Mouse (Mus musculus): ENCODE data around the gene Med11.

Med11 gene

GRCm38 (mm10) chr11:70485498-70485897 lies 33.8 kb downstream of the Med11 start:
- in situ Hi-C loops (cut with MboI; ENCODE audit: low pct_unique_long_range_greater_than_20kb in 1 of 2, low sequenced_read_pairs in 2 of 2, unreplicated experiment in 1 of 2) = no loop called here

GRCm38 (mm10) chr11:70487816-70488215 lies 36.1 kb downstream of the Med11 start:
- in situ Hi-C loops (cut with MboI; ENCODE audit: low pct_unique_long_range_greater_than_20kb in 1 of 2, low sequenced_read_pairs in 2 of 2, unreplicated experiment in 1 of 2) = no loop called here

DNA sequence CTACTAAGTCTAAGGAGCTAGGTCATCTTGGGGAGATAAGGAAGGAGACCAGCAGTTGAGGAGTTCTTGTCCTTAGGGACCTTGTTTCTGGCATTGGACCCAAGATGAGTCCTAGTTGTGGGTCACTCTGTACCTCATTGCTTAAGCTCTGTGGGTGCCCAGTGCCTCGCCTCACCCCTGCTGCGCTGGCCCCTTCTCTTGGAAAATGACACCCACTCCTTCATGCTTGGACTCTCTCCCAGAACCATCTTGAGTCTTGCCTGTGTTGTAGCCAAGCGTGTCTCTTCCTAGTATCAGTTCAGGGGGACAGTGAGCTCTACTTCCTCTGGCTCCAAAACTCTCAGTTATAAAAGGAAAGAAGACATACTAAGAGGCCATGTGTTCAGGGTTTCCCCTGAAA lies 37.4 kb downstream of the Med11 start:
- in situ Hi-C loops (cut with MboI; ENCODE audit: low pct_unique_long_range_greater_than_20kb in 1 of 2, low sequenced_read_pairs in 2 of 2, unreplicated experiment in 1 of 2) = no loop called here

GRCm38 (mm10) chr11:70489684-70490083 lies 38.0 kb downstream of the Med11 start:
- in situ Hi-C loops (cut with MboI; ENCODE audit: low pct_unique_long_range_greater_than_20kb in 1 of 2, low sequenced_read_pairs in 2 of 2, unreplicated experiment in 1 of 2) = no loop called here

DNA sequence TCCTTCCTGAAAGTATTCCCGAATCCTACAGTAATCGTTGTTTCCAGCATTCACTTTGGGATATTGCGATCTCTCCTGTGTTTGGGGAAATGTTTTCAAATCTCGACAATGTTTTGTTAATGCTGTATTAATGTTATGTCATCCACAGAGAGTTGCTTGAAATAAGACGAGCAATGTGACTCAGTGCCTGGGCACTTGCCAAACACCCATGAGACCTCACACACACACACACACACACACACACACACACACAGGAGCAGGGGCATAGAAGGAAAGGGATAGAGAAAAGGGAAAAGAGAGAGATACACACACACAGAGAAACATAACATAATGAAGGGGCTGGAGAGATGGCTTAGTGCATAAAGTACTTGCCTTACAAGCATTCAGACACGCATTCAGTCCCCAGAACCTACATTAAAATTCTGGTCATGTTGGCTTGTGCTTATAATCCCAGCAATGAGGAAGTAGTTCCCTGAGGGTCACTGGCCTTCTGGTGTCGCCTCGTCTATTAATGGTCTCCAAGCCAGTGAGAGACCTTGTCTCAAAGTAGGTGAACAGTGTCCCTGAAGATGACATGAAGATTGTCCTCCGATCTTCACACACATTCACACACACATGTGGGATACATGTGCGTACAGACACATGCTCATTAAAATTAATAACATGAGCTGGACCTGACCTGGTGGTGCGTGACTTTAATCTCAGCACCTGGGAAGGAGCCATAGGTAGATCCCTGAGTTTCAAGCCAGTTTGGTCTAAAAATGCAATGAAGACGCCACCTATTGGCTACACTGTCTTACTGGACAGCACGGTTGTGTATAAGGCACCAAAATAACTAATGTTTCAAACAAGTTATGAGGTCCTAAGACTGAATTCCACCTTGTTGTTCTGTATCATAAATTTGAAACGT lies 48.1 kb downstream of the Med11 start:
- in situ Hi-C loops (cut with MboI; ENCODE audit: low pct_unique_long_range_greater_than_20kb in 1 of 2, low sequenced_read_pairs in 2 of 2, unreplicated experiment in 1 of 2) = loop anchor here (5.0 to 10.0 kb wide), 3 partner anchors 83 to 255 kb away; partner anchors contain the start of gene Alox12e (in 1 of the 2)

GRCm38 (mm10) chr11:70500476-70500812 lies 48.7 kb downstream of the Med11 start:
- in situ Hi-C loops (cut with MboI; ENCODE audit: low pct_unique_long_range_greater_than_20kb in 1 of 2, low sequenced_read_pairs in 2 of 2, unreplicated experiment in 1 of 2) = loop anchor here (5.0 to 10.0 kb wide), 3 partner anchors 83 to 254 kb away; partner anchors contain the start of gene Alox12e (in 1 of the 2)

- in situ Hi-C loops (cut with MboI; ENCODE audit: low pct_unique_long_range_greater_than_20kb in 1 of 2, low sequenced_read_pairs in 2 of 2, unreplicated experiment in 1 of 2) = loop anchor here (5.0 to 10.0 kb wide), 3 partner anchors 85 to 253 kb away; partner anchors contain the start of gene Alox12e (in 1 of the 2)
Observed at GRCm38 (mm10) chr11:70502018-70502417, 50.3 kb downstream of the Med11 start.

Data from mouse embryonic stem cell (cell line).